Mouse (Mus musculus) testis, postnatal 14 days (tissue): ENCODE data around the gene Lsamp.

Experiments used
- DNase-seq: peaks from one replicate; pipeline ENCODE4 v3.0.0; 2021; ENCODE audit warnings: low spot score

Lsamp gene

GRCm38 (mm10) chr16:40271859-40272258, 287.7 kb downstream of the Lsamp start:
- DNase-seq, result no peak

- DNase-seq, result no peak
Observed at GRCm38 (mm10) chr16:40290132-40290531, 306.0 kb downstream of the Lsamp start.

GRCm38 (mm10) chr16:40294296-40294882, 310.2 kb downstream of the Lsamp start:
- DNase-seq, result no peak

- DNase-seq, result no peak
Observed at GRCm38 (mm10) chr16:40295240-40295639, 311.1 kb downstream of the Lsamp start.

- no peak for DNase-seq
Observed at GRCm38 (mm10) chr16:40307666-40308065, 323.5 kb downstream of the Lsamp start.

- DNase-seq, result no peak
Observed at GRCm38 (mm10) chr16:40316199-40316598, 332.0 kb downstream of the Lsamp start.

GRCm38 (mm10) chr16:40324811-40325210, 340.6 kb downstream of the Lsamp start:
- DNase-seq, result no peak

- DNase-seq, result no peak
Observed at GRCm38 (mm10) chr16:40328249-40328820, 344.2 kb downstream of the Lsamp start.

- no peak for DNase-seq
Observed at GRCm38 (mm10) chr16:40369677-40370076, 385.5 kb downstream of the Lsamp start.

GRCm38 (mm10) chr16:40371291-40371690, 387.1 kb downstream of the Lsamp start:
- DNase-seq, result no peak

GRCm38 (mm10) chr16:40375314-40375713, 391.2 kb downstream of the Lsamp start:
- DNase-seq, result no peak

GRCm38 (mm10) chr16:40377129-40377799, 393.1 kb downstream of the Lsamp start:
- DNase-seq, result no peak

- no peak for DNase-seq
Observed at GRCm38 (mm10) chr16:40392106-40392505, 407.9 kb downstream of the Lsamp start.

GRCm38 (mm10) chr16:40399531-40399930, 415.4 kb downstream of the Lsamp start:
- DNase-seq, result no peak

GRCm38 (mm10) chr16:40434280-40434679, 450.1 kb downstream of the Lsamp start:
- no peak for DNase-seq

GRCm38 (mm10) chr16:40436415-40436814, 452.3 kb downstream of the Lsamp start:
- DNase-seq, result no peak

- no peak for DNase-seq
Observed at GRCm38 (mm10) chr16:40437879-40438278, 453.7 kb downstream of the Lsamp start.

- DNase-seq, result no peak
Observed at GRCm38 (mm10) chr16:40438876-40439275, 454.7 kb downstream of the Lsamp start.

- no peak for DNase-seq
Observed at GRCm38 (mm10) chr16:40446587-40446986, 462.4 kb downstream of the Lsamp start.

GRCm38 (mm10) chr16:40463411-40464058, 479.4 kb downstream of the Lsamp start:
- no peak for DNase-seq

GRCm38 (mm10) chr16:40466596-40466995, 482.4 kb downstream of the Lsamp start:
- DNase-seq, result no peak

- no peak for DNase-seq
Observed at GRCm38 (mm10) chr16:40470946-40471345, 486.8 kb downstream of the Lsamp start.

- DNase-seq, result no peak
Observed at GRCm38 (mm10) chr16:40471967-40472366, 487.8 kb downstream of the Lsamp start.
